Mouse (Mus musculus) cortical plate, adult 2 months (tissue): ENCODE data around the gene Crim1. TPM values are rescaled to one million over a fixed set of nuclear protein-coding genes. Genes with fewer than 3 reads are reported as not detected.

Experiments used
- H3K27ac ChIP-seq: fragments of 200-500 bp; 2 replicates; pipeline ENCODE4 v1.5.1; 2012; ENCODE audit warnings: low read length, control low read depth, inconsistent platforms; ENCODE audit not compliant: insufficient read depth
- H3K4me1 ChIP-seq: fragments of 200-500 bp; 2 replicates; pipeline ENCODE4 v1.6.1; 2011; ENCODE audit warnings: low read length; ENCODE audit not compliant: control insufficient read depth, insufficient read depth
- H3K4me3 ChIP-seq: fragments of 200-500 bp; 2 replicates; pipeline ENCODE4 v1.5.1; 2011; ENCODE audit warnings: mild to moderate bottlenecking, low read length, control low read depth; ENCODE audit not compliant: insufficient read depth
- CTCF ChIP-seq: fragments of 200-500 bp; IDR thresholded peaks from 2 replicates; pipeline ENCODE4 v1.5.1; 2011; ENCODE audit warnings: mild to moderate bottlenecking, control low read depth, low read length; ENCODE audit not compliant: insufficient read depth; ENCODE audit errors: extremely low read depth
- POLR2A ChIP-seq: fragments of 200-500 bp; IDR thresholded peaks from 2 replicates; pipeline ENCODE4 v1.6.1; 2011; ENCODE audit warnings: mild to moderate bottlenecking, low read length, control low read depth; ENCODE audit not compliant: insufficient read depth; ENCODE audit errors: extremely low read depth
- polyA plus RNA-seq: library from polyadenylated mRNA; depleted of rRNA; stranded (reverse); fragments of >200 nt; gene quantifications from 2 replicates; pipeline ENCODE4 v1.2.3, GENCODE M21; 2012; rRNA removed

The Crim1 gene
- polyA plus RNA-seq, 1 experiment: 33.5 TPM

GRCm38 (mm10) chr17:78417381-78418281 is 217.6 kb downstream of the Crim1 start, which contains the start of gene Fez2:
Gene Fez2 (minus strand): TSS chr17:78418152.
- H3K4me1 ChIP-seq: no peaks in the 10 kb centered on the region
- H3K4me3 ChIP-seq: peak within 1 kb of the TSS; percentile 98
- TF ChIP-seq POLR2A (no peak; the same call in 1 of the 2 replicates), CTCF (no peak)
- peak within 1 kb of the TSS; percentile 96 for H3K27ac ChIP-seq

- H3K4me1 ChIP-seq: no peaks in the 10 kb centered on the region
- TF ChIP-seq CTCF: no peak
- no peak for TF ChIP-seq POLR2A
- H3K4me3 ChIP-seq: no peak overlapping the region
- H3K27ac ChIP-seq: no peak overlapping the region
Measured at GRCm38 (mm10) chr17:78419216-78419615, 219.2 kb downstream of the Crim1 start.

GRCm38 (mm10) chr17:78425026-78425425 is 225.0 kb downstream of the Crim1 start:
- TF ChIP-seq POLR2A: no peak
- TF ChIP-seq CTCF: no peak

More at GRCm38 (mm10) chr17:78425026-78425425, 225.0 kb downstream of the Crim1 start:
- Histone ChIP-seq H3K27ac (no peak overlapping the region), H3K4me1 (no peaks in the 10 kb centered on the region), H3K4me3 (no peak overlapping the region)

Other genes starting within 250 kb of the Crim1 start
- gene Fez2, start 217.9 kb downstream of the Crim1 start, polyA plus RNA-seq: 61.6 and 63.2 TPM in 2 replicates